Mouse (Mus musculus): ENCODE results near the gene Wt1.

The Wt1 gene

DNA sequence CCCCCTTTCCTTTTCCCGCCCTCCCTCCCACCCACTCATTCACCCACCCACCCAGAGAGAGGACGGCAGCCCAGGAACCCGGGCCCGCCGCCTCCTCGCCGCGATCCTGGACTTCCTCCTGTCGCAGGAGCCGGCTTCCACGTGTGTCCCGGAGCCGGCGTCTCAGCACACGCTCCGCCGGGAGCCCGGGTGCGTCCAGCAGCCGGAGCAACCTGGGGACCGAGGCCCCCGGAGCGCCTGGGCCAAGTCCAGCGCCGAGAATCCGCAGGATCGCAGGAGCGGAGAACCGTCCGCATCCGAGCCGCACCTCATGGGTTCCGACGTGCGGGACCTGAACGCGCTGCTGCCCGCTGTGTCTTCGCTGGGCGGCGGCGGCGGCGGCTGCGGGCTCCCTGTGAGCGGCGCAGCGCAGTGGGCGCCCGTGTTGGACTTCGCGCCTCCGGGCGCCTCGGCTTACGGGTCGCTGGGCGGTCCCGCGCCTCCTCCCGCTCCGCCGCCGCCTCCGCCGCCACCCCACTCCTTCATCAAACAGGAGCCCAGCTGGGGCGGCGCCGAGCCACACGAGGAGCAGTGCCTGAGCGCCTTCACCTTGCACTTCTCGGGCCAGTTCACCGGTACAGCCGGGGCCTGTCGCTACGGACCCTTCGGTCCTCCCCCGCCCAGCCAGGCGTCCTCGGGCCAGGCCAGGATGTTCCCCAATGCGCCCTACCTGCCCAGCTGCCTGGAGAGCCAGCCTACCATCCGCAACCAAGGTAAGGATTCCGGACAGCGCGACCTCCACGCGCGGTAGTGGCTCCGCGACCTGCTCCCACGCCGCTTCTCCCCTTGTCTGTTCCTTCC lies 582 bp downstream of the Wt1 start:
- no peak for DNase-seq (ENCODE audit: low spot score)

DNA sequence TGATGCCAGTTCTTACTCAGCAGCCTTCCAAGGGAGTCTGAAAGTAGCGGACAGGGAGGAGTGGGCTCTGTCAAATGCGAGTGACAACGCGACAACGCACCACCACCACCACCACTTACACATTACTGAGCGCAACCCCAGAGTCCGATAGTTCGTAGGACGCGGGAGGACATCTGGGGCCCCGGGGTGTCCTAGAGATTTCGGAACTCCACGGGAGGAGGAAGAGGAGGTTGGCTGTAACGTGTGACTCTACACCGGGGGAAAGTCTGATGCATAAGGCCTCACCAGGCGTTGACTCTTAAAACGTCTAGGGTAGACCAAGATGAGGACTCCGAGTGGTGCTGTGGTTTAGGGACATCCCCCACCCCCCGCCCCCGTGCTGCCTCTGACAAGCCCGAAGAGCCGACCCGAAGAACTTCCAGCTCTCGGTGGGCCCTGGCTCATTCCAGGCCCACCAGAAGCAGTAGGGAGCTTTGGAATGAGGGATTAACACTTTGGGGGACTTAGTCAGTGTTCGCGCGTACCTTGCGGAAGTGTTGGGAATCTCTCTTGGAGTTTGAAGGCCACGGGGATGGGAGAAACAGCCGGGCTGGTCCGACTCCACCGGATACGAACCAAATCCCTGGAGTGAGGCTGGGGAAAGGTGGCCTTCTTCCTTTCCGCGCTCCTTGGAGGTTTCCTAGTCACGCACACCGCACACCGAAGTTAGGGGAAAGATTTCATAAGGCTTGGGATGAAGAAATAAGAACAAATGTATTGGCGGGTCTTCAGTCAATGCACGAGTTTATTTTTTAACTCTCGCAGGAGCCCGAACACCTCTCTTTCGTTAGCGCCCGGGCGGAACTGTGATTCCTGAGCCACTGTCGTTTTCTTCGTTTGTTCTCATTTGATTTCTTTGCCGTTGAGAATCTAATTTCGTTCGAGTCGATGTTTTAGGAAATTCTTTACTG lies 1.5 kb downstream of the Wt1 start:
- DNase-seq (ENCODE audit: low spot score): no peak

DNA sequence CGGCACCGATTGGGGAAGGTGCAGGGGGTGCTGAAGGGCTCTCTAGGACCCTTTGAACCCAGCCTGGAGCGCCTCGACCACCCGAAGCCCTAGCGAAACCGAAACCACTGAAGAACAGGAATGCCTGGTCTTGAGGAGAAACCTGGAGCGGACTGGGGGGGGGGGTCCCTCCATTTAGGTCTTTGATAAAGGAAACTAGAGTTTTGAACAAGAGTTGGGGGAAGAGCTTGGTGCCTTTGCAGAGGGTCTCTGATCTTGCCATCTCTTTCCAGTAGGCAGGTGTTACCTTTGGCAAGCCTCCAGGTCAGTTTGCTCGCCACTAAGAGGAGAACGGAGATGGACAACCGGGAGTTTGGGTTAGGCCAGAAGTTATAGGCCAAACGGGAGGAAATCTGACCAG lies 2.2 kb downstream of the Wt1 start:
- DNase-seq (ENCODE audit: low spot score): no peak

DNA sequence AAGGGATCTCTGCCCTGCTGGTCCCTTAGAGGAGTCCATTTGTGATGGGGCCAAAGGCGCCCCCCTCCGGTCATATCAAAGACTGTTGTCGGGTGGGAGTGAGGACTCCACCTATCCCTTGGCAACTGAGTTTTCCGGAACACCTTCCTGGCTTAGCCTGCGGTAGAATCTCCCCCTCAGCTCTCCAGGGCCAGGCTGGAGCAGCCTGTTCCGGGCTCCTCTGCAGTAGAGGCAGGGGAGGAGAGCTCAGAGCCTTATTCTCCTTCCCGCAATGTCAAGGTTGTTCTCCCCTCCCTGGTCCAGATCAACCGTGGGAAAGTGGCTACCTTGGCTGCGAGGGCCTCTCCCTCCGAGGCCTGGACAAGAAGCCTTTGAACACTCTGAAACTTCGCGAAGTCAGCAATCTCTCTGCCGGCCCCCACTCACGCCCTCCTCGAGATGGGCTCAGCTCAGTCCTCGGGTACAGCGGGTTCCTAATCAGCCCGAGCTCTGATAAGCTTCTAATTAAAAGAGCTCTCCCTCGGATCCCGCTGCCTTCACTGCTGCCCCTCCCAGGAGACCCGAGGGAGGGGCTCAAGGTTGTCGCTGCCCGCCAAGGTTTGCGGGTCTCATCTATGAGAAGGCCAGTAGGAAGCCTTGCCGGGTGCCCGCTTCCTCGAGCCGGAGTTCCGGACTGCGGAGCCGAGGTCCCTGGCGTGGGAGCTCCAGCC lies 4.2 kb downstream of the Wt1 start:
- no peak for DNase-seq (ENCODE audit: low spot score)

DNA sequence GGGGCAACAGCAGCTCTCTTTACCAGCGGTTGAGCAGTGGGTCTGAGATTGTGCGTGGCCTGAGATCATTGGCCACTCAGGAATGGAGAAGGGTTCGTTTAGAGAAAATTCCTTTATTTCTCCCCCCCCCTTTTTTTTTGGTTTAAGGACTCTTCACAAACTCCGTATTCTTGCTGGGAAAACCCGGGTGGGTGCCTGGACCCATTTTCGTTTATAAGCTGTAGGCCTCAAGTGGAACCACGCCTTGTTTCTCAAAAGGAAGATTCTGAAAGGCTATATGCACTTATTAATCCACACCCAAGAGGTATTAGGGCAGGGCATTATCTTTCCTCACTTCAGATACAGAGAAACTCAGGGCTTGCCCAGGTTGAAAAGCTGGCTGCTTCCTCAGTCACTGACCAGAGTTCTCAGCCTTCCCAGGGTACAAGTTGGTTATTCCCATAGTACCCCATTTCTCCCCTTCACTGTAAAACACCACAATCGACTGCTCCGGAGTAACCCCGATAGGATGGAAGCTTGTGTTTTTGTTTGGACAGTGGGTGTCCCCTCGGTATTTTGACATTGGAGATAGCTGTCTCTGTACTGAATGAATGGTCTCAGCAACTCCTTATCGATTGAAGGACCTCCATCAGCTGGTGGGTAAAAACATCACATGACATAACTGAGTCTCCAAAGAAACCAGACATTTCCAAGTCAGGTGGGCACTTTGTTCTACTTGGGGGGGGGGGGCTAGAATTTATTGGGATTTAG lies 4.9 kb downstream of the Wt1 start:
- no peak for DNase-seq (ENCODE audit: low spot score)

DNA sequence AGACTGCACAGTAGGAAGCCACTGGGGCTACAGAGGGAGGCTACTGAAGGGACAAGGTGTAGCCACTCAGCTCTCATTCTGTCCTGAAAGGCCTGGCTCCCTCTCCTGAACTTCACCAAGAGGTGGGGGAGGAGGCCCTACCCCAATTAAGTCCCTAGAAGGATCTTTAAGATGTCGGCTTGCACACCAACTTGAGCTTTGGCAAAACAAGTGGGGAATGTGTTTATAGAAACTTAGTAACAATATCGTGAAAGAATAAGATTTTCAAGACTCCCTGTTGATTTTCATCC lies 5.4 kb downstream of the Wt1 start:
- DNase-seq (ENCODE audit: low spot score): no peak

DNA sequence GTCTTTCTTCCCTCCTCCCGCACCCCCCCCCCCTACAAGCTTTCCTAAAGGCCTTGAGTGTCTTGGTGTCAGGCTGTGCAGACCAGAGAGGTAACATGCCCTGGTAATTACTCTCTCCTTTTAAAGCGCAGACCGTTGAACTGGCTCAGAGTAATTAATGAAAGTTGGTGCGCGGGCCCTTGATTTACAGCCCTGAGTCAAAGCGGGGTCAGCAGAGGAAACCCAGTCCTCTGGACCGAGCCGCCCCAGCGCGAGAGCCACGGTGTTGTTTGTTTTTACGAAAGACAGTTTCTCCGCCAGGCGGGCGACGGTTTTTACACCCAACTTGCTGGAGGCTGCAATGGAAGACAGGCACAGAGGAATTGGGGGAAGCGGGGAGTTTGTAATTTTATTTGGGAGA lies 6.0 kb downstream of the Wt1 start:
- DNase-seq (ENCODE audit: low spot score): no peak

DNA sequence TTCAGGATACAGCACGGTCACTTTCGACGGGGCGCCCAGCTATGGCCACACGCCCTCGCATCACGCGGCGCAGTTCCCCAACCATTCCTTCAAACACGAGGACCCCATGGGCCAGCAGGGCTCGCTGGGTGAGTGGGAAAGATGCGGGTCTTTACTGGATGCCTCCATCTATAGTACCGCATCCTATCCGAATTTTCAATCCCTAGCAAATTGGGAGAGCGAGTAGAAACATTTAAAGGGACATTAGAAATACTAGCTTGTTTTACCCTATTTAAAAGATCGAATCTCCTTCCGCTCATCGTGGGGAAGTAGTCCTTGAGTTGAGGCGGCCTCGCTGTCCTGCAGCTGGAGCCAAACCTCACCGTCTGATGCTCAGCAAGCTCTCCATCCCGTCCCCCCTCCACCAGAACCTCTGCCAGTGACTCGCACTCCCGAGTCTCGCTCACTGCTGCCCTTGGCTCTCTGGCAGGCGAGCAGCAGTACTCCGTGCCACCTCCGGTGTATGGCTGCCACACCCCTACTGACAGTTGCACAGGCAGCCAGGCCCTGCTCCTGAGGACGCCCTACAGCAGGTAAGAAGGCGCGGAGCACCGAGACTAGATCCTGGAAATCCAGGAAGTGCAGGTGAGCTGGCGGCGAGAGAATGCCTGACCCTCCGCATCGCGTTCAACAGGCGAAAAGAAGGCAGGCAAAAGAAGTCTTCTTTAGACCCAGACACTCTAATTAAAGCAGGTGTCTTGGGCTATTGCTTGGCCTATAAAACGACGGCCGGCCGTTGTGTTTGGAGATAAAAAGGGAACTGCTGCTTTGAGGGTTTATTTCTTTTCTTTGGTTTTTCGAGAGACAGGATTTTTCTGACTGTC lies 6.8 kb downstream of the Wt1 start:
- no peak for DNase-seq (ENCODE audit: low spot score)

DNA sequence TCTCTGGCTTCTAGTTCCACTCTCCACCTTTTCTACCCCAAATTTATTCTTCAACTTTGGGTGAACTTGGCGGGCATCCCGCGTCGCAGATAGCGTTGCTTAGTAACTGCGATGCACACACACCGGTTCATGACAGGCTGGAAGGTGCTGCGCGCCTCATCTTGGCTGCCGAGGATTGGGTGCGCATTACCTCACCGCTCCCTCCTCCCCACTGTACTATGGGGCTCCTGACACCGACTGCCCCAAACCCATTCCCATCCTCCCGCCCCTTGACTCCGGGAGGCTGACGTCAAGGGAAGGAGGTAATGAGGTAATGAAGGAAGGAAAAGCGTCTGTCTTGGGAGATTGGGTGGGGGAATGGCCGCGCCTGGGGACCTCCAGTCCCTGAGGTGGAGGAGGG lies 8.0 kb downstream of the Wt1 start:
- no peak for DNase-seq (ENCODE audit: low spot score)

DNA sequence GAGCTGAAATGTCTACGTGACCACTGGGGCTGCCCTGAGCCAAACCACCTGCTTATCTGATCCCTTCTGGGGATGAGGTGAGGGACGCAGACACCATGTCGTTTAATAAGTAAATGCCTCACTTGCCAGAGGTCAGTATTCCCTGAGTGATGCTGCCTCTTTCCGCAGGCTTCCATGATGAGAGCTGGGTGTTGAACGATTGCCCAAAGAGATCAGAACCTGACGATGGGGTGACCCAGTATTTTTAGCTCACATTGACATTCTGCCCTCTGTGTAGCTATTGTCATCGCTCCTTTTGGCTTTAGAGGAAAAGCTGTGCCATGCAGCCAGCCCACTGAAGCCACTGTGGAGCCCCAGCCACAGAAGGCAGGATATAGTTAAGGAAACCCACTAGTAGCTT lies 13.1 kb downstream of the Wt1 start:
- no peak for DNase-seq (ENCODE audit: low spot score)

DNA sequence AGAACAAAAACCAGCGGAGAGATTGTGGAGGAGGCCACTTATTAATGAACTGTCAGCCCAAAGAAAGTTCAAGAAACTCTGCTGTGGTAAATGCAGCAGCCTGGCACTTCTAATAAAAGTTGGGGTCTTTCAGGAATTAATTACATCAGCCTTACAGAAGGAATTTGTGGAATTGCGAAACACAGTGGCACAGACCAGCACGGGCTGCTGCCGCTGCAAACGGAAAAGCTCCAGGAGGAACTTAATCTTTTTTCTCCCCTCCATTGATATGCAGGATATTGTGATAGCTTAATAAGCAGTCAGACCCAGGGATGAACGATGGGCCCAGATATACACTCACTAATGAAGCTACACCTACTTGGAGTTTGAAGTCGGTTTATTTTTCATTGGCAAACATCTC lies 15.0 kb downstream of the Wt1 start:
- DNase-seq (ENCODE audit: low spot score): no peak

DNA sequence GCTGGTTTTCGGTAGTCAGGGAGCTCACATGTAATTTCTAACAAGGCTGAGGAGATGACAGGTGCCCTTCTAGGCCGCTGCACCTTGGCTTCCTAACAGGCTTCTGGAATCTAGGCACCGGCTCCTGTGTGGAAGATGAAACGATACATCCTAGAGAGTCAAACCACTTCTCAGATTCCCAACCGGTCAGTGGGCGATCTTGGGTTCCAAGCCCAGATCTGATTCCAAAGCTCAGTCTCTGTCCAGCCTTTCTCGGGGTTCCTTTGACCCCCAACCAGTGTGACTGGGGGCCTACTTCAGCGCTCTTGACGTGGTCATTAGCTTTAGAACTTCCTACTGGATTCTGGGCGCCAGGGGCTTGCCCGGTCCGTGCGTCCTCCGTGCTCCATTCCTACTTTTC lies 17.4 kb downstream of the Wt1 start:
- DNase-seq (ENCODE audit: low spot score): no peak

DNA sequence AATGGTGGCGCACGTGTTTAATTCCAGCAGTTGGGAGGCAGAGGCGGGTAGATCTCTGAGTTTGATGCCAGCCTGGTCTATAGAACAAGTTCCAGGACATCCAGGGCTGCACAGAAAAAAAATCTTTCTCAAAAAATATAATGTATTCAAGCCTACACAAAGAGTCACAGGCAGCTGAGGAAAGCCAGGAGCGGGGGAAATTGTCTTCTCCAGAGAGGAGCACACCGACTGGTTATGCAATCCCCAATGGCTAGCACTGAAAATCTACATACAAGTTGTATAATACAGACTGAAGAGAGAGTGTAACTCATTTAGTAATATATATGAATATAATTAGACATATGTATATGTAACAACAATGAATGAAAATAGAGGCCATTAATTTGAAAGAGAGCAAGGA lies 25.2 kb downstream of the Wt1 start:
- no peak for DNase-seq (ENCODE audit: low spot score)

DNA sequence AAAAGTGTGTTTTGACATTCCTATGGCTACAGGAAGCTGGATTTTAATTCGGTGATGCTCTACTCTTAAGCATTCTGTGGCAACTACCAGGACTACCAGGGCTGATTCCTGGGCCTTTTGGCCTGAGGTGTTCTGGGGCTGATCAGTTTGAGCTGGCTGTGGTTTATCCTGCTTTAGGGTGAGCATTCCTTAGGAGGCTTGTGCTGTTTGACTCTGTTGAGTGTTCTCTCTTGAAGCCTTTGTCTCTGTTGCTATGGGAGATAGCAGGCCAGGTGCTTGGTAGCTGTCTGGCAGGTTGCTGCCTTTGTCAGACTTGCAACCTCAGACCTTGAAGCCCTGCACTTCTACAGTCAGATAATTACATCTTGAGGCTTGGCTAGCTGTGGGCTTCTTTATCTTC lies 26.7 kb downstream of the Wt1 start:
- DNase-seq (ENCODE audit: low spot score): no peak

DNA sequence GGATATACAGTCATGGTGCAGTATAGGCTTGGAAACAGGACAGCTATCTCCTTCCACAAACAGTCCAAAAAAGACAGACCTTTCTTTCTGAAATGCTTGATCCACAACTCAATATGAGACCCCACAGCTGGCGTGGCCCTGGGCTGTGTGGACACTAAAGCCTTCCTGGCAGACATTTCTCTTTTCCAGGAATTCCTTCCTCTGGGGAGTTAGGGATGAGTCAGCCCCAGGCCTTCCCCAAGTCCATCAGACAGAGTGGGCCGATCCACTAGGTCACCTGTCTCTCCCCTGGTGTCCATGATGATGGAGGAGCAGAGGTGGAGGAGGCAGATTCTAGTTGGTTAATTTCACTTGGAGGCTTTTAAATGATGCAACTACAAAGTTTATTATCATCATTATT lies 34.6 kb downstream of the Wt1 start:
- no peak for DNase-seq (ENCODE audit: low spot score)

DNA sequence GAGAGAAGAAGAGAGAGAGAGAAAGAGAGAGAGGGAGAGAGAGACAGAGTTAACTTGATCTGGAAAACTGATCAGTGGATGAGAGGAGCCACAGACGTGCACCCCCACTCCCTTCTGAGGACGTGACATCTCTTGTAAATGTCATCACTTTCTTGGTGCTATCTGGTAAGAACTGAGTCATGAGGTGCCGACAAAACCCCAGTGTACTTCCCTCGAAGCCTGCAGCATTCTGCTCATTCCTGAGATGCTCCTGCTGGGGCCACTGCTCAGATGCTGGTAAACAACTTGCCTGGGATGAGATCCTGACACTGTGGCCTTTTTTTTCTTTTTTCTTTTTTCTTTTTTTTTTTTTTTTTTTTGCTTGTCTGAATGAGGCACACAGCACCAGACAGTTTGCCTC lies 36.4 kb downstream of the Wt1 start:
- DNase-seq (ENCODE audit: low spot score): no peak

DNA sequence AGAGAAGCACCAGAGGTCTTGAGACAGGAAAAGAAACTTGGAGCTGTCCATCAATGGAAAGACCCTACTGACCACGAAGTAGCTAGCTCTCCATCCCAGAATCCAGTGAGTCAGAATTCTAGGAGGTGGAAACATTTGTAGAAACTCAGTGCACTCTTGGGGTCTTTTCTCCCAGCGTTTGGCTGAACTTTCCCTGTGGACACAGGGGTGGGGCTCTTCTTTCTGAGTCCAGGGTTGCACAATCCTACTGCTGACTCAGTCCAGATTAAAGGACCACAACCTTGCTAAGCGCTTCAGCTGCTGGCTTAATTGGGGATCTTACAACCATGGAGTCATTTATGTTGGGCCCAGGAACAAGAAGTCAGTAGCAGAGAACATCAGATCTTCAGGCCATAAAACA lies 41.8 kb downstream of the Wt1 start:
- DNase-seq (ENCODE audit: low spot score): no peak

DNA sequence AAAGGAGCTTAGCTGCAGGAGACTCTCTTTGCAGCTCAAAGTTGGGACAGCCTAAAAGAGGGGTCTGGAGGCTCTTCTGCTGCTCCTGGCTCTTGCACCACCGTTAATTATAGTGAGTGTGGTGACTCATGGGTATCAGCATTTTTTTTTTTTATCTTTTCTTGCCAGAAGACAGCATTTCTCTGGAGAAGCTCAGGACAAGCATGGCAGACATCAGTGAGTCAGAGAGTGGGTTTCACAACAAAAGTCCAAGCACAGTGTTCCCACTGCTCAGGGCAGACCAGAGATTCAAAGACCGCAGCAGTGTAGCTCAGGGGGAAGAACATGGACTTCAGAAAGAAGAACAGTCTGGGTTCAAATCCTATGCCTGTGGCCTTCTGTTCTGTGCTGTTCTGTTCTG lies 47.9 kb downstream of the Wt1 start:
- DNase-seq (ENCODE audit: low spot score): no peak

DNA sequence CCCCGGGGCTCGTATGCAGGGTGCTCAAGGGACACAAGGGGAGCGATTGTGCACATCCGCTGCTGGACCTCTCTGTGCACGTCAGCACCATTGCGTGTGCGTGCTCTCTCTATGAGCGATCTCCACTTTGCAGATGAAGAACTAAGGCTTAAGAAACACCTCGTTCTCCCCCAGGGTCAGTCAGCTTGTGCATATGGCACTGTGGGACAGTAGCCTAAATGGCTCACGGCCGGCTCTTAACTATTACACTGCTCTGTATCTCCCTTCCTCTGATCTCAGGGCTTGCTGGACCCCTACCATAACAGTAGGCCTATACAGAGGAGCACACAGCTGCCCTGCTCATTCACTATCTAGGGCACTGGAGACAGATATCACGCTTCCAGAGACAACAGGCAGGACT lies 52.5 kb downstream of the Wt1 start:
- DNase-seq (ENCODE audit: low spot score): no peak

DNA sequence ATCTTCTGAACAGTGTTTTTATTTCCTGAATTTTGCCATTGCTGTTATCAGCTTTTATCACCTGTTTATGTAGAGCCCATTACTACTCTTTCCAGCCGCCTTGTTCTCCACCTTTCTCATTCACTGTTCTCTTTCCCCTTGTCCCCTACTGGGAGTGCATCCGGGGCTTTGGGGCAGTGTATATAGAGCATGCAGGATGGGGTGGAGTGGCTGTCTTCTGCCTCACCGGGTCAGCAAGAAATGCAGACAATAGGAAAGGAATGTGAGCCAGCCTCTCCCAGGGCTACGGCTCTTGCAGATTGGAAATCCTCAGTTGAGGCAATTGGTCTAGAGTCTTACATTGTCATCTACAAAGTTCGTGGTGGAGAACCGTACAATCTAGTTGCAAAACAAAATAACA lies 56.2 kb downstream of the Wt1 start:
- DNase-seq (ENCODE audit: low spot score): no peak

DNA sequence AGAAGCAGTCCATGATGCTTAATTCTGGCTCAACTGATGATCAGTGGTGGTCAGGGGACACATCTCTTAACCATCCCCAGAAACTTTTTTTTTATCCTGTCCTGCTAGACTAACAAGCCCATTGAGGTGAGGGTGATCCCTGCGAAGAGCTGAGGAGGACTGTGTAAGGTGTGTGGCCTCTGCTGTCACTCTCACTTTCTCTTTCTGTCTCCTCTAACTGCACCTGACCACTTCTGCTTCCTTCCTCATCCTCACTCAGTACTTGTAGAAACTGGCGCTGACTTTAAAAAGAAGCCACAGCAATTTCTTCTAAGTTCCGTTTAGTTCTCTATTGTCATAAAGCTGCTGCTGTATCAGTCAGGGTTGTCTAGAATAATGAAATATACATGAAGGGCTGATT lies 58.8 kb downstream of the Wt1 start:
- no peak for DNase-seq (ENCODE audit: low spot score)
